Mouse (Mus musculus): ENCODE results near the gene Khk.

The Khk gene

GRCm38 (mm10) chr5:30934725-30935461 lies 13.7 kb downstream of the Khk start:
- no peak for DNase-seq (ENCODE audit: low spot score in 2 of 2)

- peak in 1 of 2 experiments; percentile 46 for DNase-seq (ENCODE audit: low spot score in 2 of 2)
Measured at GRCm38 (mm10) chr5:30943004-30943403, 21.8 kb downstream of the Khk start.

GRCm38 (mm10) chr5:30944344-30944743 lies 23.1 kb downstream of the Khk start:
- no peak for DNase-seq (ENCODE audit: low spot score in 2 of 2)

GRCm38 (mm10) chr5:30944956-30945781 lies 23.9 kb downstream of the Khk start, which contains the start of gene Cgref1:
Cgref1 (minus strand) TSS chr5:30945591.
- peak in 1 of 2 experiments; percentile 52 for DNase-seq (ENCODE audit: low spot score in 2 of 2)

GRCm38 (mm10) chr5:30948620-30949019 lies 27.4 kb downstream of the Khk start:
- no peak for DNase-seq (ENCODE audit: low spot score in 2 of 2)

DNA sequence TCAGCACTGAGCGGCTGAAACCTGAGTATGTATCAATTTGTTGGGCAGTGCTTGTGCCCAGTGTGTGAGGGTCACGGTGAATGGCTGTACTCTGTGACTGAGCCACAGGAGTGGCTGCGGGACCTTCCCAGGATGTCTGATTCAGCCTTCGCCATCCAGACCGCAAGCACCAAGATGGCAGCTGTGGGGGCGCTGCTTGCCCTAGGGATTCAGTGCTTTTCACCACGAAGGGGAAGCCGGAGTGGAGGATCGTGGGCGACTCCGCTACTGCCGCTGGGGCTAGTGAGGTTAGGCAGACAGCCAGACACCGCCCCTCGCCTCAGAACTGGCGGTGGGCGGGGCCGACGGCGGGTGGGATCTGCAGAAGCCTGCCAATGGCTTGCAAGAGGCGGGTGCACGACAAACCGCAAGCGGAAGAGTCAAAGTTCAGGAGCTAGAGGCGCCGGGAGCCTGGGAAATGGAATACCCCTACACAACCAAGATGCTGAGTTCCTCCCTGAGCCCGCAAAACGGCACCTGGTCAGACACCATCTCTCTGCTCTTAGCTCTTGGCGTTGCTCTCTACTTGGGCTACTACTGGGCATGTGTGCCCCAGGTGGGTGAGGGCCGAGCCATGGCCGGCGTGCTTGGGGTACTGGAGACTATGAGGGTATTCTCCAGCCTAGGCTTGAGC lies 28.6 kb downstream of the Khk start:
- peak; percentile 71 to 90 for DNase-seq (ENCODE audit: low spot score in 2 of 2)

GRCm38 (mm10) chr5:30950451-30950850 lies 29.2 kb downstream of the Khk start:
- no peak for DNase-seq (ENCODE audit: low spot score in 2 of 2)

GRCm38 (mm10) chr5:30950922-30951321 lies 29.7 kb downstream of the Khk start:
- no peak for DNase-seq (ENCODE audit: low spot score in 2 of 2)

GRCm38 (mm10) chr5:30951706-30952105 lies 30.5 kb downstream of the Khk start:
- no peak for DNase-seq (ENCODE audit: low spot score in 2 of 2)

DNA sequence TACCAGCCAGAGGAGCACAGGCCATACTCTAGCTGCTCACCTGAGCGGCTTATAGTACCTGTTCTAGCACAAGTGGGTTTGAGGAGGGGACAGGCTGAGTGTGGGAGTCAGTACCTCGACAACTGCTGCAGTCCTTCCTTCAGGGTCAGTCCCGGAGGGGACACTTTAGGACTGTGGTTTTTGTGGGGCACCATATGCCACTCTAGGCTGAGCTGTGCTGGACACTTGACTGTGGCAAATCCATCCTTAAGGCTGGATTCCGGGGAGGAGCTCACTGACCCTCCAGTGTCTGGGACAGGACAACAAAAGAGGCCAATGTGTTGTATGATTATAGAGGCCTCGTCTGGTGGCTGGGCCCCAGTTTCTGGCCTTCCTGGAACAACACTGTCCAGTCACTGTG lies 31.3 kb downstream of the Khk start:
- no peak for DNase-seq (ENCODE audit: low spot score in 2 of 2)

DNA sequence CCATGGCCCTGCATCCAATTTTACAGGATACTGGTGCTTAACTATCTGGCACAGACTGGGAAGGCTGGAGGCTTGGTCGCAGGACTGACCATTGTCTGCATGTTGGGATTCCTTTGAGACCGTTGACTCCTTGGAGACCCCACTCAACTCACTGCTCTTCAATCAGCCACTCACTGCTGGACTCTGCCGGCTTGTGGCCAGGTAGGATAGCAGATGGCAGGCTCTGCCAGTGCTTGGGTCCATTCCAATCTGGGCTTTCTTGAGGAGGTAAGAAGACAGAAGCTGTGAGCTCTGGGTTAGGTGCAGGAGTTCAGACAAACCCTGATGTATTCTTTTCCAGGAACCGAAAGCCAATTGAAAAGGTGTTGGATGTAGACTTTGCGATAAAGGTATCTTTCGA lies 32.8 kb downstream of the Khk start:
- DNase-seq (ENCODE audit: low spot score in 2 of 2): no peak

GRCm38 (mm10) chr5:30954556-30954955 lies 33.3 kb downstream of the Khk start:
- DNase-seq (ENCODE audit: low spot score in 2 of 2): no peak

- DNase-seq (ENCODE audit: low spot score in 2 of 2): no peak
Measured at GRCm38 (mm10) chr5:30955751-30956150, 34.5 kb downstream of the Khk start.

- no peak for DNase-seq (ENCODE audit: low spot score in 2 of 2)
Measured at GRCm38 (mm10) chr5:30957891-30958290, 36.7 kb downstream of the Khk start.

GRCm38 (mm10) chr5:30959198-30959854 lies 38.1 kb downstream of the Khk start:
- no peak for DNase-seq (ENCODE audit: low spot score in 2 of 2)

DNA sequence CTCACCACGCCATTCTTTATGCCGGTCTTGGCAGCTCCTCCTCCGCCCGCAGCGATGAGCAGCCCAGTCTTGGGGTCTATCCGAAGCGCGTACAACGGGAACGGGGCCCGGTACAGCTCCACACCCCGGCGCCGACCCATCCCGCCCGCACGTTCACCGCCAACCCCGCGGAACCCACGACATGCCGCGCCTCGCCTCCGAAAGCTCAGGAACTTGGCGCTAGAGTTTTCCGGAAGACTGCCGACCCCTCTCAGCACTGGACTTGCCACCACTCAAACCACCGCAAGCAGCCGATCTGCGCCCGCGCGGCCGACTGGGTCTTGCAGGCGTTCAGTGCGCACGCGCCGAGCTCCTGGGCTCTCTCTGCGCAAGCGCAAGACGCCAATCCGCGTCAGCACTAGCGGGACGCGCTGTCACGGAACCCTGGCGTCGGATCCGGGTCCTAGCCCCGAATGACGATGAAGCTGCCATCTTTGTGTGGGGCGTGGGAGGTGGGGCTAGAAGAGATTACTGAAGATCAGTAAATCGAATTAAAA lies 38.8 kb downstream of the Khk start, which contains the start of gene Preb:
TSS of gene Preb (minus strand) at position 396 of the 536 bp plus-strand sequence.
- peak; percentile 97 to 98 for DNase-seq (ENCODE audit: low spot score in 2 of 2)

DNA sequence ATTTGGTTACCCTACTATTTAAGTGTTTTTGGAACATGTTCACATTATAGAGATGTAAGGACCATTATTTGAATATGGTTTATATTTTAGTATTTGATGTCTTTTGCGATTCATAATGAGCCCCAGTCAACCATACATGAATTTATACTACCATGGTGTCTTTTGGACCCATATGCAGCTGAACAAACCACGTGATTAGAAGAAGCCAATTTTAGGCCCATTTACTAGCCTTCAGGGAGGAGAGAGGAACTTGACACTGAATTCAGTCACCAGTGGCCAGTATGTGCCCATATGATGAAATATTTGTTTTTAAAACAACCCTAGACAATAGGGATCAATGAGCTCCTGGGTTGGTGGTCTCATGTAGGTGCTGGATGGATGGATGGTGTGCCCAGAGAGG lies 39.6 kb downstream of the Khk start:
- DNase-seq (ENCODE audit: low spot score in 2 of 2): no peak

GRCm38 (mm10) chr5:30961545-30962505 lies 40.6 kb downstream of the Khk start:
- peak in 1 of 2 experiments; percentile 35 for DNase-seq (ENCODE audit: low spot score in 2 of 2)

DNA sequence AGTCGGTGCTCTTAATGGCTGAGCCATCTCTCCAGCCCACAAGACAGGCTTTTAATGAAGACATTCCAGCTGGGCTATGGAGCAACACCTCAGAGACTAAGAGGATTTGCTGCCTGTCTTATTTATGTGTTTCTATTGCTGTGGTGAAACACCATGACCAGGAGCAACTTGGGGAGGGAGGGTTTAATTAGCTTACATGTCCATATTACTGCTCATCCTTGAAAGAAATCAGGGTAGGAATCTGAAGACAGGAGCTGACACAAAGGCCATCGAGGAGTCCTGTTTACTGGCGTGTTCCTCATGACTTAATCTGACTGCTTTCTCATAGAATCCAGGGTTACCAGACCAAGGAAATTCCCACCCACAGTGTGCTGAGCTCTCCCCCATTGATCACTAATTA lies 42.7 kb downstream of the Khk start:
- no peak for DNase-seq (ENCODE audit: low spot score in 2 of 2)

DNA sequence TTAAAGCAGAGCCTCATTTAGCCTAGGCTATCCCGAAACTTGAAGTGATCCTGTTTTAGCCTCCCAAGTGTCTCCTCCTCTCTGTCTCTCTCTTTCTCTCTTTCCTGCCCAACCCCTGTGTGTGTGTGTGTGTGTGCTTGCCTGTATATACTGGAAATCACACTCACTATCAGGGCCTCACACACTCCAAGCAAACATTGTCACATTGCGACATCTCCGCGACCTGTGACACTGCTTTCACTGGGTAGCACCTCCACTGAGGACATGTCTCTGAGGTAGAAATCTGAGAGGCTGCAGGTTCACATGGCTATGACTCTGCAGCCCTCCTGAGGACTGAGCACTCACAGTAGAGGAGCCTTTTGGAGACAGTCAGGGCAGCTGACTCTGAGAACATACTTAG lies 45.0 kb downstream of the Khk start:
- DNase-seq (ENCODE audit: low spot score in 2 of 2): no peak
